Mouse (Mus musculus): ENCODE data around the gene Fam207a. TPM values are rescaled to one million over a fixed set of nuclear protein-coding genes. Genes with fewer than 3 reads are reported as not detected.

The Fam207a gene
- total RNA-seq, 2 experiments from 2014 or later = 12.6 to 13.2 TPM

- no peak for DNase-seq
Measured at GRCm38 (mm10) chr10:77500636-77501035, 14.9 kb downstream of the Fam207a start.

- no peak for DNase-seq
Measured at GRCm38 (mm10) chr10:77498254-77498653, 17.3 kb downstream of the Fam207a start.

DNA sequence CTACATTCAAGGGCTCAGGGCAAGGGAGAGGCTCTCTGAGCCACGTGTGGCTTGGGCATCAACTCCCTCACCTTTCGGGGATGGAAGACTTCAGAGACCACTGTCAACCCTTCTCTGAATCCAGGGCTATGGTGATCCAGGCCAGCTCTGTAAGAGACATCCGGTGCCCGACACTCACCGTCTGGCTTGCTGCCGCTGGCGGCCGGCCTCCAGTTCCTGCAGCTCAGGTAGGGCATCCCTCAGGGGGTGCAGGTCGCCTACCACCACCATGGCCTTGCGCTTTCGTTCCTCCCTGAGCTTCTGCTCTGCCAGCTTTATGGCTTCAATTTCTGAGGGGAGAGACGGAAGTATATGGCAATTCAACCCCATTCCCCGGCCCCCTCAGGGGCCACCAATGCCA lies 18.4 kb downstream of the Fam207a start:
- DNase-seq = no peak

DNA sequence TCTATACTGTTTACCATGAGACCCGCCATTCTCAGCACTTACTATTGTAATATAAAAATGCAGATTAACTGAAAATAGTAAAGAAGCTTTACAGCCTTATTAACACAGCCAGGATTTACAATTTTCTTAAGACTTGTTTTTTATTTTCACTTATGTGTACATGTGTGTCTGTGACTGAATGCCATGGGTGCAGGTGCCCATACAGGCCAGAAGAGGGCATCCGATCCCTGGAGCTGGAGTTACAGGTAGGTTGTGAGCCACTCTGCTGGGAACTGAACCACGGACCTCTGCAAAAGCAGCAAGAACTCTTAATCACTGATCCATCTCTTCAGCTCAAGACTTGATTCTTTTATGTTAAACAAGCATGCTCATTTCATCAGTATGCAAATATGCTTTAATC lies 22.7 kb downstream of the Fam207a start:
- DNase-seq = no peak

DNA sequence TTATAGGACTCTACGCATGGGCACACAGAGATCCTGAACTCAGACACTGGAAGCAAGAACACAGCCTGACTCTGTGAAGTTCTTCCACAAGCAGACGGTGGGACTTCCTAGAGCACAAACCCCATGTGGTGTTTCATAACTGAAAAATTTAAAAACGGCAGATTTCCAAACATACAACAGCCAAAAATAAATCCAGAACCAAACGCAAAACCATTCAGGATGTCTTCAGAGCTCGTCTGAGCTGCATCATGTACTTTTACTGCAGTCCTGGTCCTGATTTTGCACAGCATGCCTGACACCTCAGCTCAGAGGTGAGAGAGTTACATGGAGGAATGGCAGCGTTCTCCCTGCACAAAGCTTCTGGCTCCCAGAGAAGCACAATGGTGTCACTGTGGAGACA lies 24.0 kb downstream of the Fam207a start:
- DNase-seq = no peak

DNA sequence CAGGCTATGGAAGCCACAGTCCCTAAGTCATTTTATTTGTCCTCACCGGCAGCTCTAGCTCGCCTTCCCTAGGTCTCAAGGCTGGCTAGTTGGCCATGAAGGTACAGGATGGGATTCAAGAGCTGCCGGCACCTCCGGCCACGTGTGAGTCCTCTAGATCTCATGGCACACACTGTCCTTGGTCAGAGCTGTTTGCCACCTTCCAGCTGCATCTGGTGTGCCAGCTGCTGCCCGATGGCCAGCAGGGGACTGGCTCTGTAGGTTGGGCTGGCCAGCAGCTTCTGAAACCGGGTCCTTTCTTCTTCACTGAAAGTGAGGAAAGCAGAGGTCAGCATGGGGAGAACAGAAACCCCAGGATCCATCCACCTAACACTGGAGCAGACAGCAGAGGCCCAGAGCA lies 27.4 kb downstream of the Fam207a start:
- DNase-seq = no peak

DNA sequence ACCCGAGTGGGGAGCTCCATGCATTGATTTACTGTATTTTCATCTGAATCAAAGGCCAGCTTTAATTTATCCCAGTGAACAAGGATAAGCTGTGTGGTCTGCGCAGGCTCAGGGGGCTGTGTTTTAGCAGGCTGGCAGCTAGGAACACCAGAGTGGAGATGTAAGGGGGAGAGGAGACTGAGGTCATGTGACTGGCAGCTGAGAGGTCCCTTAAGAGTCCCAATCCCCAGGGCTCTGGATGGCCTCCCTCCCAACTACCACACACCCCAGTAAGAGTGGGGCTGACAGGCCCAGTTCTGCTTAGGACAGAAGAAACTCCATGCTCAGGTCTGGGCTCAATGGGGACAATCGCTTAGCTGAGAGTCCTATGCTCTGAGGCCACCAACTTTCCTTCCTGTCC lies 29.8 kb downstream of the Fam207a start:
- DNase-seq = no peak

GRCm38 (mm10) chr10:77484205-77484935 lies 31.2 kb downstream of the Fam207a start:
- DNase-seq = peak; percentile 82

- no peak for DNase-seq
Measured at GRCm38 (mm10) chr10:77481814-77482213, 33.8 kb downstream of the Fam207a start.

DNA sequence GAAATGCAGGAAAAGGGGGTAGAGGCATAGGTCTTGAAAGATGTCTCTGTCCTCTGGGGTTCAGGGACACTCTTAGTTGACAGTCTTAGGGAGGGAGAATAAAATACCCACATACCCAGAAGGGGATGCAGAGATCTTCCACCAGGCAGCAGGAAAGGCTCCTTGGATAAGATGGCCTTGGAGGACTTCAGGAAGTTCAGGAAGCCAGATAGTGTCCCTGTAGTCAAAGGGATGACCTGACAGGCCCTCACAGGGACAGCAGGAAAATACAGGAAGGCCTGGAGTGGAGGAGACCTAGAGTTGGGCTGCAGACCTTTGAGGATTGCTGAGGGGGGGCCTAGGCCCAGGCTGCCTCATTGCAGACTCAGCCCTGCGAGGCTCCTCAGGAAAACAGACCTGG lies 35.6 kb downstream of the Fam207a start:
- no peak for DNase-seq

DNA sequence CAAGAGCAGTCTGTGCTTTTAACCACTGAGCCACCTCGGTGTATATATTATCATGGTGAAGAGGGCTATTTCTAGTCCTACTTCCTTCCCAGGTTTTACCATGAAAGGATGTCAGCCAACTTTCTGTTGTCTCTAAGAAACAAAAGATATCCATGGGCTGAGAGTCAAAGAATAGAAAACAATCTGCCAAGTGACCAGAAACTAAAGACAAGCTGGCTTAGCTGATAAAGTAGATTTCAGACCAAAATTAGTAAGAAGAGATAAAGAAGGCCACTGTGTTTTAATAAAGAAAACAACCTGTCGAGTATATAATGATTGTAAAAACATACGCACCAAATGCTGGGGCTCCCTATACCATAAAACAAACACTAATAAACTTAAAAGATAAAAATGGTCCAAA lies 38.7 kb downstream of the Fam207a start:
- no peak for DNase-seq

GRCm38 (mm10) chr10:77472188-77472587 lies 43.4 kb downstream of the Fam207a start:
- DNase-seq = no peak

- DNase-seq = no peak
Measured at GRCm38 (mm10) chr10:77471512-77471911, 44.1 kb downstream of the Fam207a start.

GRCm38 (mm10) chr10:77470763-77471162 lies 44.8 kb downstream of the Fam207a start:
- DNase-seq = no peak

DNA sequence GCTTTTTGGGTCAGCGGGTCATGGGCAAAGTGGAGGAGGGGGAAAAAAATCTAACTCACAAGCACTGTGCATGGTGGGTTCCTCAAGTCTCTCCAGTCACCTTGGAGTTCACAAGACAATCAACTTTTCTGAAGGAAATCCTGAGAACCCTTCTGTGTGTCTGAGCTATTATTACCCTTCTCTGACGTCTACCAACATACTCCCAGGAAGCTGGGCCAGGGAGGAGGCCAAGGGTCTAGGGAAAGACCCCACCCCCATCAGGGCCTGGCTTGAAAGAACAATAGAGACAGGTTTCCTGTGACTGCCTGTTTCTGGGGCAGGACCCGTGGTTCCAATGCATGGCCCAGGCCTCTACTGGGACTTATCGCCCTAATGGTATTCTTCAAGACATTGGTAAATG lies 46.9 kb downstream of the Fam207a start:
- no peak for DNase-seq

DNA sequence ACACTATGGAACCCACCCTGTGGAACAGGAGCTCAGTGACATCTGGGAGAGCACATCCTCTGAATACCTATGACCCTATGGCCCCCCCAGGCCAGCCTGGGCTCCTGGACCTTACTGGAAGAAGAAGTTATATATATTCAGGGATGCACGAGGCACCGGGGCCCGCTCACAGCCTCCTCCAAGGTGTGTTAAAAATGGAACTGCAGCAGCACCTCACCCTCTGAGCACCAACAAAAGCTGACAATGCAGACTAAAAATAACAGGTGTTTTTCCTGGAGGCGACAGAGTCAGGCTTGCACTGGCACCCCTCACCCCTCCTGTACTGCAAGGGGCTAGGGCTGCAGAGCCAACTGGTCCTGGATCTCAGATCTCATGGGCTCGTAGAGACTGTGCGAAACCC lies 48.2 kb downstream of the Fam207a start:
- DNase-seq = no peak

GRCm38 (mm10) chr10:77465902-77466301 lies 49.7 kb downstream of the Fam207a start:
- no peak for DNase-seq

DNA sequence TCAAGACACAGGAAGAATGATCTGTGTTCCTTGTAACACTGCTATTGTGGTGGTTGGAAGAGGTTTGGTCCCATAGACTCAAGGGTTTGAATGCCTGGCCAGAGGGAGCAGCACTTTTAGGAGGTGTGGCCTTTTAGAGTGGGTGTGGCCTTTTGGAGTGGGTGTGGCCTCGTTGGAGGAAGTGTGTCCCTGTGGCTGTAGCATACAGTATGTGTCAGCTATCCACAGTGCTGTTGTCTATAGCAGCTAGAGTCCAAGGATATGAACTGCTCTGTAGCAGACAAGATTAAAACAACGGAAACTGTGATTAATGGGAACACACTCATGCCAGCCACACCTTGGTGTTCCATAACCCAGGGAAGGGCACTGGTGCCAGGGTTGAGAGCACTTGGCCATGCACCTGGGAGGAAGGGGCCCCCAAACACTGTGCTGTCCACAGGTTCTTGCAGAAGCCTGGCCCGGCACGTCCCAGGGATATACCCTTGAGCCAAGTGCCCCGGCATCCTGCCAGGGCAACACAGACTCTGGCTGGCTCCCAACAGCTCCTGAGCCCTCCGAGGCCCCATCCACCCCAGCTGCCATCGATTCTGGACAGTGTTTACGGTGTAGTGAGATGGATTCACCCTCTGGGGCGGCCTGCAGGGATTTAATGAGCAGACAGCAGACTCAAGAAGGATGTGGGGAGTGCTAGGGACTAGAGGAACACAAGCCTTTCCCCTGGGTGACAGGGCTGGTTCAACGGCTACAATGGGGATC lies 51.2 kb downstream of the Fam207a start:
- peak; percentile 92 for DNase-seq

- no peak for DNase-seq
Measured at GRCm38 (mm10) chr10:77461161-77461560, 54.4 kb downstream of the Fam207a start.

GRCm38 (mm10) chr10:77457701-77458100 lies 57.9 kb downstream of the Fam207a start:
- no peak for DNase-seq

- DNase-seq = peak; percentile 75
Measured at GRCm38 (mm10) chr10:77456507-77456906, 59.1 kb downstream of the Fam207a start.

DNA sequence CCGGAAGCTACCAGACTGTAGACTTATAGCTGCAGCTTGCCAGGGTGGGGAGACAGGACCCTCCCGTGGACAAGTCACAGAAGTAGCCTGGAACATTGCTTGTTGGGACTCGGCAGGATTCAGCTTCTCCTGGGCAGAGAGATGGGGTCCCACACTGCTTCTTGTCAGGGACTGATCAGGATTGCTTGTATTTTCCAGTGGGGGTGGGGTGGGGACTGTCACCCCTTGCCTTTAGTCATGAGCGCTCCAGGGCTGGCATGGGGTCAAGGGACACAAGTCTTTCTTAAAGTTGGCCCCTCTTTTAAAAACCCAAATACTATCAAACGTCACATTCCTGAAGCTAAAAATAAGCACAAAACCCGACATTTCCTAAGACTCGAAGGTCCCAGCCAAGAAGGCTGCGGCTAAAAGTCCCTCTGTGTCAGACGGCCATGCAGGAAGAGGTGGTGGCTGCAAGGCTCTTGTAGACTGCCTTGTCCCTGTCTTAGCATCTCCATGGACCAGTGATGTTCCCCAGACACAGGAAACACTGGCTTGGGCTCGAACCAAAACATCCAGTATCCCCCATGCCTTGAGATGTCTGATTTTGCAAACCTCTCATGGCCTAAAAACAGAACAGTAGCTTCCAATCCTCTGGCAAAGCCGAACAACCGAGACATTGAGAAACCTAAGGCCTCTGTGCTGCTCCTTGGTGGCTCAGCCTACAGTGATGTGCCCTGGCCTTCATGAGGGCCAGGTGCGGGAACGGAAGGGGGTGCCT lies 60.2 kb downstream of the Fam207a start:
- no peak for DNase-seq

GRCm38 (mm10) chr10:77454795-77455194 lies 60.8 kb downstream of the Fam207a start:
- DNase-seq = no peak
